11 mouse cellular contexts compared by ENCODE assay signal in the genomic region with DNA sequence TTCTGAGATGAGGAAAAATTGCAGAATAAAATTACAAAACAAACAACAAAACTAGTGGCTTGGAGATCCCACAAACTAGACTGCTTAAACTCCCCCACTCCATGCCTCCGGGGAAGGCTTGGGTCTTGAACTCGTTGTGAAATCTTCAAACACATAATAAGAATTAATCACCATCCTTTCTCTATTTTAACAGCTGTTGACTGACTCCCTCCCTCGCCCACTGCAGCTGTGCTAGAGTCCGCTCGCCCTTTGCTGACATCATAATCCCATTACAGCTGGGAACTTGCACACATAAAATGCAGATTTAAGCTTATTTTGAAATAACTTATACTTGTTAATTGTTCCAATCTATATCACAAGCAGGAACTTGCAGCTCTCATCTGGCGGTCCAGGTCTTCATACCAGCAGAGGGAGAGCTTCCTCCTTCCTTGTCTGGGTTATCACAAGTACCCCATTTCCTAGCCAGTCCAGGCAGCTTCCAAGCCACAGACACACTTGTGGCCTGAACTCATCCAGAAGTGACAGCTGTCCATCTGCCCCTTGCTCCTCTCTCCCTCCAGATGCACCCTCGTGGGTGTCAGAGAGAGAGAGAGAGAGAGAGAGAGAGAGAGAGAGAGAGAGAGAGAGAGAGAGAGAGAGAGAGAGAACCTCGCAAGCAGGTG.
DNase-seq lines count a peak whose midpoint lies in the region; ATAC-seq and TF ChIP-seq lines count a peak whose summit lies in the region.
"Had no signal": no experiment of that assay in that cellular context is flagged by ENCODE, and none has a peak within 500 bp of the region (broad histone marks: within the 10 kb centered on the region; RNA-seq: fewer than 3 reads in every experiment).

No protein-coding gene starts in this region.

- TF ChIP-seq CTCF in midbrain, postnatal 0 days (IDR thresholded peaks at IDR 0.05) = peak; percentile 48

- no peak overlapping the region for H3K4me3 ChIP-seq in kidney, embryonic 14.5 days (ENCODE audit: low read length)
- H3K4me3 ChIP-seq in midbrain, postnatal 0 days (ENCODE audit: low read depth, low read length) = no peak overlapping the region
- H3K4me3 ChIP-seq in midbrain, embryonic 14.5 days (replicated peaks; ENCODE audit: low read depth, low read length) = no peak overlapping the region
- no peak overlapping the region for H3K4me3 ChIP-seq in hindbrain, embryonic 15.5 days
- H3K4me3 ChIP-seq: lung, embryonic 15.5 days had no signal

- no peaks in the 10 kb centered on the region for H3K27me3 ChIP-seq in kidney, embryonic 14.5 days (ENCODE audit: control insufficient read depth, insufficient read depth, low read length)
- H3K27me3 ChIP-seq in midbrain, postnatal 0 days (ENCODE audit: insufficient read depth, low read length) = 0 out of 2 replicates have a peak, but pooled peaks cover 3% of the 10 kb centered on the region
- H3K27me3 ChIP-seq in midbrain, embryonic 14.5 days (ENCODE audit: control insufficient read depth, insufficient read depth, low read length) = no peaks in the 10 kb centered on the region
- no peaks in the 10 kb centered on the region for H3K27me3 ChIP-seq in hindbrain, embryonic 15.5 days
- H3K27me3 ChIP-seq: lung, embryonic 15.5 days had no signal

- no peak overlapping the region for H3K4me2 ChIP-seq in kidney, embryonic 14.5 days (replicated peaks; ENCODE audit: low read depth, low read length)
- no peak overlapping the region for H3K4me2 ChIP-seq in midbrain, postnatal 0 days (ENCODE audit: low read depth, low read length, poor library complexity, severe bottlenecking)
- H3K4me2 ChIP-seq in midbrain, embryonic 14.5 days (ENCODE audit: low read length) = no peak overlapping the region
- no peak overlapping the region for H3K4me2 ChIP-seq in hindbrain, embryonic 15.5 days
- H3K4me2 ChIP-seq: lung, embryonic 15.5 days had no signal

- peaks cover 38% of the 10 kb centered on the region for H3K4me1 ChIP-seq in kidney, embryonic 14.5 days (ENCODE audit: control insufficient read depth, insufficient read depth, low read length)
- 0 out of 2 replicates have a peak, but pooled peaks cover 3% of the 10 kb centered on the region for H3K4me1 ChIP-seq in midbrain, postnatal 0 days (ENCODE audit: insufficient read depth, low read length)
- peaks cover 32% of the 10 kb centered on the region for H3K4me1 ChIP-seq in midbrain, embryonic 14.5 days (ENCODE audit: control insufficient read depth, insufficient read depth, low read length)
- H3K4me1 ChIP-seq in hindbrain, embryonic 15.5 days (replicated peaks) = peaks cover 36% of the 10 kb centered on the region

- no peak for DNase-seq in kidney, adult 11 months
- no peak for DNase-seq in midbrain, postnatal 0 days (ENCODE audit: low spot score)
- DNase-seq in midbrain, embryonic 14.5 days = no peak
- no peak for DNase-seq in ovary, adult 18-20 months (ENCODE audit: low spot score)
- no peak for DNase-seq in adrenal gland, postnatal 10 days
- DNase-seq: cerebellum, postnatal 14 days; left cerebral cortex, postnatal 4 days had no signal

- H3K27ac ChIP-seq in kidney, embryonic 14.5 days (ENCODE audit: low read depth, low read length) = no peak overlapping the region
- H3K27ac ChIP-seq in midbrain, postnatal 0 days (ENCODE audit: low read depth, low read length) = no peak overlapping the region
- H3K27ac ChIP-seq in midbrain, embryonic 14.5 days (replicated peaks; ENCODE audit: low read depth, low read length) = no peak overlapping the region
- H3K27ac ChIP-seq in hindbrain, embryonic 15.5 days (replicated peaks) = 0 out of 2 replicates have a peak overlapping the region, but pooled peaks have one; percentile 23
- H3K27ac ChIP-seq: lung, embryonic 15.5 days had no signal

- H3K9me3 ChIP-seq in kidney, embryonic 14.5 days (ENCODE audit: control insufficient read depth, low read length) = no peaks in the 10 kb centered on the region
- no peaks in the 10 kb centered on the region for H3K9me3 ChIP-seq in midbrain, postnatal 0 days (ENCODE audit: low read length)
- H3K9me3 ChIP-seq in midbrain, embryonic 14.5 days (ENCODE audit: control insufficient read depth, low read length) = no peaks in the 10 kb centered on the region
- no peaks in the 10 kb centered on the region for H3K9me3 ChIP-seq in hindbrain, embryonic 15.5 days
- H3K9me3 ChIP-seq: lung, embryonic 15.5 days had no signal

- peak; percentile 32; the same call in 1 of the 2 replicates for ATAC-seq in kidney, embryonic 14.5 days (ENCODE audit: low FRiP score, low TSS enrichment)
- no peak for ATAC-seq in midbrain, postnatal 0 days (ENCODE audit: low FRiP score)
- ATAC-seq in midbrain, embryonic 14.5 days (ENCODE audit: low FRiP score, low TSS enrichment) = no peak
- no peak for ATAC-seq in hindbrain, embryonic 15.5 days (ENCODE audit: low FRiP score, low read depth)
- ATAC-seq: intestine, embryonic 16.5 days had no signal

- H3K9ac ChIP-seq in kidney, embryonic 14.5 days (ENCODE audit: low read depth, low read length) = no peak overlapping the region
- no peak overlapping the region for H3K9ac ChIP-seq in midbrain, postnatal 0 days (replicated peaks; ENCODE audit: low read length, poor library complexity, severe bottlenecking)
- H3K9ac ChIP-seq in midbrain, embryonic 14.5 days (replicated peaks; ENCODE audit: low read length) = no peak overlapping the region
- H3K9ac ChIP-seq in hindbrain, embryonic 15.5 days = no peak overlapping the region
- H3K9ac ChIP-seq: lung, embryonic 15.5 days had no signal

- H3K36me3 ChIP-seq in kidney, embryonic 14.5 days (ENCODE audit: control insufficient read depth, insufficient read depth, low read length) = no peaks in the 10 kb centered on the region
- no peaks in the 10 kb centered on the region for H3K36me3 ChIP-seq in midbrain, postnatal 0 days (ENCODE audit: insufficient read depth, low read length)
- no peaks in the 10 kb centered on the region for H3K36me3 ChIP-seq in midbrain, embryonic 14.5 days (ENCODE audit: control insufficient read depth, insufficient read depth, low read length)
- no peaks in the 10 kb centered on the region for H3K36me3 ChIP-seq in hindbrain, embryonic 15.5 days
- H3K36me3 ChIP-seq: lung, embryonic 15.5 days had no signal

- 31% methylated on average over 8 of the region's 8 CpGs for WGBS in kidney, embryonic 14.5 days
- WGBS in midbrain, postnatal 0 days = 50% methylated on average over 8 of the region's 8 CpGs
- WGBS in midbrain, embryonic 14.5 days = 40% methylated on average over 8 of the region's 8 CpGs
- 50% methylated on average over 7 of the region's 8 CpGs for WGBS in hindbrain, embryonic 15.5 days
